ENCODE assay signal across 7 mouse cellular contexts in the genomic region with DNA sequence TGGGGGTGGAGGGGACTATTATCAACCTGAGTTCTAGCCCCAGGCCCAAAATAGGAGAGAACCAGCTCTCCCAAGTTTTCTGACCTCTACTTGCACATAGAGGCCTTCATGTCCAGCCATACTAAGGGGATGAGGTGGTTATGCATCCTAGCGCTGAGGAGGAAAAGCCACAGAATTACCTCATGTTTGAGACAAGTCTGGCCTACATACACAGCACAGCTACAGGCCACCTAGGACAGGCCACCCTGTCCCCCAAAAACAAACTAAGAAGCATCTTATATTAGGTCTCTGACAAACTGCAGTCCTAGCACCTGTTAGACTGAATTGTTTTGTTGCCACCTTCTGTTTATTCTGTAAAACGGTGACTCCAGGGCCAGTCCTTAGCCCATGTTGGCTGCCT. TPM values are rescaled to one million over a fixed set of nuclear protein-coding genes. Genes with fewer than 3 reads are reported as not detected.
DNase-seq lines count a peak whose midpoint lies in the region; ATAC-seq and TF ChIP-seq lines count a peak whose summit lies in the region.

No protein-coding gene starts in this region.

- H3K9me3 ChIP-seq in forebrain, embryonic 14.5 days (replicated peaks; ENCODE audit: control insufficient read depth, low read length) = no peaks in the 10 kb centered on the region
- H3K9me3 ChIP-seq in liver, embryonic 14.5 days (ENCODE audit: control insufficient read depth, low read length) = no peaks in the 10 kb centered on the region

- no peaks in the 10 kb centered on the region for H3K36me3 ChIP-seq in thymus, adult 2 months (ENCODE audit: control insufficient read depth, insufficient read depth, low read length)
- no peaks in the 10 kb centered on the region for H3K36me3 ChIP-seq in forebrain, embryonic 14.5 days (ENCODE audit: control insufficient read depth, insufficient read depth, low read length)
- H3K36me3 ChIP-seq in liver, embryonic 14.5 days (replicated peaks; ENCODE audit: control insufficient read depth, insufficient read depth, low read depth) = no peaks in the 10 kb centered on the region; the same call in 1 of the 2 replicates

- peaks cover 16% of the 10 kb centered on the region for H3K4me1 ChIP-seq in thymus, adult 2 months (replicated peaks; ENCODE audit: control insufficient read depth, insufficient read depth, low read length)
- H3K4me1 ChIP-seq in forebrain, embryonic 14.5 days (ENCODE audit: control insufficient read depth, insufficient read depth, low read length) = peaks cover 22% of the 10 kb centered on the region
- H3K4me1 ChIP-seq in liver, embryonic 14.5 days (replicated peaks; ENCODE audit: control insufficient read depth in 2 of 2, insufficient read depth in 2 of 2, low read length in 1 of 2) = peaks cover 13 to 15% of the 10 kb centered on the region in 2 experiments

- no peak for DNase-seq in thymus, adult 2 months
- DNase-seq in thymus, postnatal 4 days = no peak
- DNase-seq in forebrain, embryonic 14.5 days (ENCODE audit: low spot score) = no peak
- DNase-seq in liver, embryonic 14.5 days (ENCODE audit: low read depth in 3 of 3, low spot score in 3 of 3) = no peak
- no peak for DNase-seq in adrenal gland, adult 8-10 months
- DNase-seq in thymus, postnatal 14 days = no peak
- no peak for DNase-seq in T-cell, adult 2 months (ENCODE audit: low spot score)

- no peak for ATAC-seq in forebrain, embryonic 14.5 days
- no peak for ATAC-seq in liver, embryonic 14.5 days (ENCODE audit: insufficient read depth)

- TF ChIP-seq POLR2A in thymus, adult 2 months (IDR thresholded peaks at IDR 0.05; ENCODE audit: control insufficient read depth, extremely low read depth, insufficient read depth, low read length, poor library complexity) = no peak

- peak overlapping the region; percentile 79 for H3K27ac ChIP-seq in thymus, adult 2 months (ENCODE audit: control insufficient read depth, insufficient read depth, low read length)
- peak overlapping the region; percentile 100 for H3K27ac ChIP-seq in forebrain, embryonic 14.5 days (ENCODE audit: low read depth, low read length)
- peak overlapping the region; percentile 78 for H3K27ac ChIP-seq in liver, embryonic 14.5 days

- H3K9ac ChIP-seq in forebrain, embryonic 14.5 days (ENCODE audit: low read length) = peak overlapping the region; percentile 95; the same call in 1 of the 2 replicates
- no peak overlapping the region for H3K9ac ChIP-seq in liver, embryonic 14.5 days (replicated peaks)

- no peak overlapping the region for H3K4me3 ChIP-seq in thymus, adult 2 months (ENCODE audit: control insufficient read depth, insufficient read depth, low read length)
- H3K4me3 ChIP-seq in forebrain, embryonic 14.5 days (ENCODE audit: low read depth, low read length) = peak overlapping the region; percentile 98; the same call in 1 of the 2 replicates
- peak overlapping the region in 1 of 2 experiments; percentile 92; a peak in 2 of 4 replicates for H3K4me3 ChIP-seq in liver, embryonic 14.5 days (ENCODE audit: insufficient read depth in 1 of 2, low read depth in 2 of 2, low read length in 2 of 2)

- WGBS in thymus, adult 2 months = 34% methylated on average over 2 of the region's 2 CpGs
- 37% methylated on average over 2 of the region's 2 CpGs for WGBS in forebrain, embryonic 14.5 days
- 49% methylated on average over 2 of the region's 2 CpGs for WGBS in liver, embryonic 14.5 days (ENCODE audit: insufficient replicate concordance)

- H3K27me3 ChIP-seq in thymus, adult 2 months (ENCODE audit: control insufficient read depth, insufficient read depth, low read length) = no peaks in the 10 kb centered on the region
- H3K27me3 ChIP-seq in forebrain, embryonic 14.5 days (replicated peaks; ENCODE audit: control insufficient read depth, insufficient read depth, low read length) = no peaks in the 10 kb centered on the region
- H3K27me3 ChIP-seq in liver, embryonic 14.5 days (ENCODE audit: control insufficient read depth, insufficient read depth, low read length) = no peaks in the 10 kb centered on the region

- TF ChIP-seq EP300 in liver, embryonic 14.5 days (IDR thresholded peaks at IDR 0.05; ENCODE audit: low read depth) = no peak

- TF ChIP-seq CTCF in thymus, adult 2 months (IDR thresholded peaks at IDR 0.05; ENCODE audit: borderline replicate concordance, control insufficient read depth, extremely low read depth, insufficient read depth, low read length, poor library complexity) = no peak
- TF ChIP-seq CTCF in liver, embryonic 14.5 days (IDR thresholded peaks at IDR 0.05; ENCODE audit: low read depth) = no peak

- H3K4me2 ChIP-seq in forebrain, embryonic 14.5 days (ENCODE audit: low read length) = peak overlapping the region; percentile 72
- peak overlapping the region; percentile 95 for H3K4me2 ChIP-seq in liver, embryonic 14.5 days (ENCODE audit: low read depth)

RNA-seq across cellular contexts. Expression of gene Khdrbs1, which starts 1.4 kb away (rescaled TPM):
- 126 and 209 TPM in 2 replicates for polyA plus RNA-seq in thymus, adult 2 months (2012; rRNA removed)
- polyA plus RNA-seq in forebrain, embryonic 14.5 days (2014; fragmentation: Nextera tagmentation; extraction: Ambion mirVana) = 133 and 136 TPM in 2 replicates
- 12.5 and 16.7 TPM in 2 replicates for polyA plus RNA-seq in liver, embryonic 14.5 days (2012; rRNA removed)
- 24.0 and 28.2 TPM in 2 replicates for polyA plus RNA-seq in liver, embryonic 14.5 days (2014; fragmentation: Nextera tagmentation; extraction: Ambion mirVana)
- 10 to 100 TPM; 70.1 to 80.2 (median 76.4) TPM for total RNA-seq in adrenal gland, adult 8-10 months (2022)

RNA-seq across cellular contexts. Expression of gene Tmem39b, which starts 46.9 kb away (rescaled TPM):
- polyA plus RNA-seq in thymus, adult 2 months (2012; rRNA removed) = 68.1 and 69.6 TPM in 2 replicates
- 42.0 and 47.4 TPM in 2 replicates for polyA plus RNA-seq in forebrain, embryonic 14.5 days (2014; fragmentation: Nextera tagmentation; extraction: Ambion mirVana)
- polyA plus RNA-seq in liver, embryonic 14.5 days (2012; rRNA removed) = 9.3 and 11.3 TPM in 2 replicates
- polyA plus RNA-seq in liver, embryonic 14.5 days (2014; fragmentation: Nextera tagmentation; extraction: Ambion mirVana) = 5.5 and 6.0 TPM in 2 replicates
- total RNA-seq in adrenal gland, adult 8-10 months (2022) = 10 to 100 TPM; 10.5 to 13.9 (median 11.1) TPM
